In genomic region chr16:90421551-90421950, GRCm38 (mm10) we compare ENCODE assay signal across 10 mouse cellular contexts. TPM values are rescaled to one million over a fixed set of nuclear protein-coding genes. Genes with fewer than 3 reads are reported as not detected.
A peak's percentile ranks its signal among the peaks of the same experiment; 100 is the strongest.
DNase-seq lines count a peak whose midpoint lies in the region; ATAC-seq lines count a peak whose summit lies in the region.
"Had no signal": no experiment of that assay in that cellular context is flagged by ENCODE, and none has a peak within 500 bp of the region (broad histone marks: within the 10 kb centered on the region; RNA-seq: fewer than 3 reads in every experiment).

No protein-coding gene starts in this region.

- no peaks in the 10 kb centered on the region for H3K36me3 ChIP-seq in embryonic facial prominence, embryonic 15.5 days
- no peaks in the 10 kb centered on the region for H3K36me3 ChIP-seq in hindbrain, embryonic 15.5 days
- H3K36me3 ChIP-seq in neural tube, embryonic 13.5 days: no peaks in the 10 kb centered on the region
- H3K36me3 ChIP-seq: liver, embryonic 12.5 days had no signal

- no peak overlapping the region for H3K4me3 ChIP-seq in embryonic facial prominence, embryonic 15.5 days (replicated peaks)
- H3K4me3 ChIP-seq in hindbrain, embryonic 15.5 days: no peak overlapping the region
- H3K4me3 ChIP-seq in neural tube, embryonic 13.5 days: no peak overlapping the region
- H3K4me3 ChIP-seq: liver, embryonic 12.5 days had no signal

- DNase-seq in kidney, postnatal 14 days: peak; percentile 34
- DNase-seq in kidney, postnatal 36 days: no peak
- DNase-seq in urinary bladder, postnatal 36 days (ENCODE audit: low spot score in 2 of 2): no peak

- peak overlapping the region; percentile 63 for H3K27ac ChIP-seq in embryonic facial prominence, embryonic 15.5 days (replicated peaks)
- H3K27ac ChIP-seq in hindbrain, embryonic 15.5 days (replicated peaks): peak overlapping the region; percentile 31
- H3K27ac ChIP-seq in neural tube, embryonic 13.5 days (replicated peaks): peak overlapping the region; percentile 83
- H3K27ac ChIP-seq: liver, embryonic 12.5 days had no signal

- no peaks in the 10 kb centered on the region for H3K9me3 ChIP-seq in embryonic facial prominence, embryonic 15.5 days (replicated peaks)
- H3K9me3 ChIP-seq in hindbrain, embryonic 15.5 days: no peaks in the 10 kb centered on the region
- no peaks in the 10 kb centered on the region for H3K9me3 ChIP-seq in neural tube, embryonic 13.5 days
- H3K9me3 ChIP-seq: liver, embryonic 12.5 days had no signal

- WGBS in embryonic facial prominence, embryonic 15.5 days: 14% methylated on average over 8 of the region's 8 CpGs
- 12% methylated on average over 8 of the region's 8 CpGs for WGBS in hindbrain, embryonic 15.5 days
- 11% methylated on average over 8 of the region's 8 CpGs for WGBS in neural tube, embryonic 13.5 days

- H3K9ac ChIP-seq in embryonic facial prominence, embryonic 15.5 days: no peak overlapping the region
- H3K9ac ChIP-seq in hindbrain, embryonic 15.5 days: no peak overlapping the region
- no peak overlapping the region for H3K9ac ChIP-seq in neural tube, embryonic 13.5 days
- H3K9ac ChIP-seq: liver, embryonic 12.5 days had no signal

- H3K4me1 ChIP-seq in embryonic facial prominence, embryonic 15.5 days: peaks cover 60% of the 10 kb centered on the region
- H3K4me1 ChIP-seq in hindbrain, embryonic 15.5 days (replicated peaks): peaks cover 55% of the 10 kb centered on the region
- H3K4me1 ChIP-seq in neural tube, embryonic 13.5 days (replicated peaks): peaks cover 92% of the 10 kb centered on the region

- H3K27me3 ChIP-seq in embryonic facial prominence, embryonic 15.5 days: no peaks in the 10 kb centered on the region
- no peaks in the 10 kb centered on the region for H3K27me3 ChIP-seq in hindbrain, embryonic 15.5 days
- H3K27me3 ChIP-seq in neural tube, embryonic 13.5 days: no peaks in the 10 kb centered on the region
- H3K27me3 ChIP-seq: liver, embryonic 12.5 days had no signal

- ATAC-seq in embryonic facial prominence, embryonic 15.5 days (ENCODE audit: insufficient number of reproducible peaks, low FRiP score, low TSS enrichment, low read depth): no peak
- peak; percentile 13; the same call in 1 of the 2 replicates for ATAC-seq in hindbrain, embryonic 15.5 days (ENCODE audit: low FRiP score, low read depth)
- peak; percentile 48; the same call in 1 of the 2 replicates for ATAC-seq in neural tube, embryonic 13.5 days (ENCODE audit: low read depth)
- ATAC-seq in erythroblast, adult 5-6 weeks (replicated peaks; ENCODE audit: low FRiP score, poor library complexity, severe bottlenecking): no peak
- ATAC-seq in CD4-positive, CD25-positive, alpha-beta regulatory T cell, adult 4 months: no peak
- ATAC-seq: liver, embryonic 12.5 days had no signal

- 0 out of 2 replicates have a peak overlapping the region, but pooled peaks have one; percentile 6 for H3K4me2 ChIP-seq in embryonic facial prominence, embryonic 15.5 days (replicated peaks)
- H3K4me2 ChIP-seq in hindbrain, embryonic 15.5 days: peak overlapping the region; percentile 7; the same call in 1 of the 2 replicates
- H3K4me2 ChIP-seq in neural tube, embryonic 13.5 days: peak overlapping the region; percentile 24
- H3K4me2 ChIP-seq: liver, embryonic 12.5 days had no signal

RNA-seq across cellular contexts. Expression of gene Hunk, which starts 35.7 kb away (rescaled TPM):
- 12.4 and 12.9 TPM in 2 replicates for polyA plus RNA-seq in embryonic facial prominence, embryonic 15.5 days (2015; fragmentation: Nextera tagmentation; extraction: Ambion mirVana)
- polyA plus RNA-seq in hindbrain, embryonic 15.5 days (2015; fragmentation: Nextera tagmentation; extraction: Ambion mirVana): 6.3 and 7.1 TPM in 2 replicates
- 6.2 and 6.8 TPM in 2 replicates for polyA plus RNA-seq in neural tube, embryonic 13.5 days (2015; fragmentation: Nextera tagmentation; extraction: Ambion mirVana)
- total RNA-seq in erythroblast, adult 5-6 weeks (2015; ENCODE audit: low replicate concordance): not detected in 2 replicates
- 0.60 TPM in 1 of 2 replicates, not detected in the other for total RNA-seq in erythroblast, adult 5-6 weeks (2017; ENCODE audit: low replicate concordance)
- polyA plus RNA-seq in CD4-positive, CD25-positive, alpha-beta regulatory T cell, adult 4 months (2017; shearing (Covaris generic)): not detected
- total RNA-seq: MEL had no signal

Comparison
In these comparisons a context has a peak if more than half of its experiments do, and no peak if none do; other contexts are left out.
1. ATAC-seq: peak in hindbrain, embryonic 15.5 days (single experiment) and neural tube, embryonic 13.5 days (single experiment); none in embryonic facial prominence, embryonic 15.5 days (single experiment), erythroblast, adult 5-6 weeks (single experiment) and CD4-positive, CD25-positive, alpha-beta regulatory T cell, adult 4 months (single experiment).
2. H3K27ac ChIP-seq: peak in every context shown above with its lines; median percentile 83 in neural tube, embryonic 13.5 days; 63 in embryonic facial prominence, embryonic 15.5 days; 31 in hindbrain, embryonic 15.5 days.
3. Peak in every context shown above with its lines, with median percentiles within 50 percentile points of each other: H3K4me2 ChIP-seq.